Mouse (Mus musculus) frontal cortex, adult 2 months (tissue): ENCODE measurements around the gene Zdhhc24. TPM values are rescaled to one million over a fixed set of nuclear protein-coding genes. Genes with fewer than 3 reads are reported as not detected.
A peak's percentile ranks its signal among the peaks of the same experiment; 100 is the strongest.
"Not testable (repeated sequence)": the region's sequence is repeated elsewhere in the genome, so short reads cannot be mapped to it uniquely, and the experiment has no call there.

ENCODE experiments used
- DNase-seq, 2 experiments: peaks; one replicate each; pipeline ENCODE4 v3.0.0; 2022; ENCODE audit warnings: low spot score in 1 of 2; ENCODE audit errors: extremely low spot score in 1 of 2
- polyA plus RNA-seq: library from polyadenylated mRNA; depleted of rRNA; stranded (reverse); fragments of >200 nt; gene quantifications from 2 replicates; pipeline ENCODE4 v1.2.3, GENCODE M21; 2012; rRNA removed

Gene Zdhhc24
- polyA plus RNA-seq: 40.9 and 41.3 TPM in 2 replicates

DNA sequence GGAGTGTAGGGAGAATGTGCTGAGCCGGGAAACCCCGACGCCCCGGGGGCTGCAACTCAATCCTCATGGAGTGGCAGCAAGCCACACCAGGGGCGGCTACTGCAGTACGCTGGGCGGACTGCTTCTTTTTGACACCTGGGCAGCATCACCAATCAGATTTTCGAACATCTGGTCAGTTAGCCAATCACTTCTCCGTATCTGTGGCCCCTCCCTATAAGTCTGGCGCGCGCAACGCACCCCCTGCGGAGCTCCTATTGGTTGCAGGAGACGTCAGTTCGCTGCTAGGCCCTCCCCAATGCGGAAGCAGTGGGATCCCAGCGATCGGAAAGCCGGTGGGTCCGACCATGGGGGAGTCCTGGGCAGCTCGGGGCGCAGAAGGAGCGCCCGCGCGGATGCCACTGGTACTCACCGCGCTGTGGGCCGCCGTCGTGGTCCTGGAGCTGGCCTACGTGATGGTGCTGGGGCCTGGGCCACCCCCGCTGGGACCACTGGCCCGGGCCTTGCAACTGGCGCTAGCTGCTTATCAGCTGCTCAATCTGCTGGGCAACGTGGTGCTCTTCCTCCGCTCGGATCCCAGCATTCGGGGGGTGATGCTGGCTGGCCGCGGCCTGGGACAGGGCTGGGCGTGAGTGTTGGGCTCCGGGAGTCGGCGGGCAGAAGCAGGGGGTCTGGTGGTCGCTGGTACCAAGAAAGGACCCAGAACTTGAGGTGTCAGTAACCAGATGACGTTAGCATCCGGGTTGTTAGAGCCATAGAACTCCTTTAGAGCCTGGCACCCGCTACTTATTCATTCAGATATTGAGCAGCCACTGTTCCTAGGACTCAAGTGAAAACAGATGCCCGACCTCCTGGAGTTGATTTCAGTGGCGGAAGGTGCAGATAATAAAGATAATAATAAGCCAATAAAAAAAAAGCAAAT, at the start of gene Zdhhc24:
TSS of gene Zdhhc24 (plus strand) at position 264 of the 919 bp plus-strand sequence.
- DNase-seq: peak; percentile 93 to 98

DNA sequence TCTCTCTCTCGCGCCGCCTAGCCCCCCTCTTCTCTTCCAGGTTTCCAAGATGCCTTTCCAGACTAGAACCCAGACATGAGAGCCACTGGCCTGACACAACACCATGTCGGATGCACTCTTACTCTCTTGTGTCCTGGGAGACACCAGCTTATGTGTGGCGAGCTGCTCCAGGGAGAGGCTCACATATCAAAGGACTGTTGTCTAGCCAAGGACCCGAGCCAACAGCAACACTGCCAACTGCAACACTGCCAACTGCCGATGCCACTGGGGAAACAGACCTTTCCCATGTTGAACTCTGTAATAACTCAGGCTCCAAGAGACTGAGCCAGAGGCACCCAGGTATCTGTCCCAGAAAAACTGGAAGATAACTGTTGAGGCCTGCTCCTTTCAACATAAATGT, 49.3 kb upstream of the Zdhhc24 start:
- peak in 1 of 2 experiments; percentile 59 for DNase-seq

DNA sequence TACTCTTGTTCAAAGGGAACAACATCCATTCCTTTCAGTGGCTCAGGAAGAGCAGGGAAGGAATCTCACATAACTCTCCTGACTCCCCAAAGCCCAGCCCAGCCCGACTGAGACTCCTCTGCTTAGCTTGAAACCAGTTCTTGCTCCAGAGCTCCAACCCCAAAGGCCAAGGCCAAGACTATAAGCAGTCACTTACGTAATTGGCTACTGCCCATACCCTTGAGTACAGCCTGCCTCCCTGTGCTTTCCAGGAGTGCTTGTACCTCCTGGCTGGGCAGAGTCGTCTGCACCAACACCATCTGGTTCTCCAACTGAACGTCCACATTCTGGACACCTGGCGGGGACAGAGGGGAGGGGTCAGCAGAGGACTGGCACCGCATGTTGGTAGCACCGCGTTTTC, 44.5 kb upstream of the Zdhhc24 start:
- DNase-seq: no peak

DNA sequence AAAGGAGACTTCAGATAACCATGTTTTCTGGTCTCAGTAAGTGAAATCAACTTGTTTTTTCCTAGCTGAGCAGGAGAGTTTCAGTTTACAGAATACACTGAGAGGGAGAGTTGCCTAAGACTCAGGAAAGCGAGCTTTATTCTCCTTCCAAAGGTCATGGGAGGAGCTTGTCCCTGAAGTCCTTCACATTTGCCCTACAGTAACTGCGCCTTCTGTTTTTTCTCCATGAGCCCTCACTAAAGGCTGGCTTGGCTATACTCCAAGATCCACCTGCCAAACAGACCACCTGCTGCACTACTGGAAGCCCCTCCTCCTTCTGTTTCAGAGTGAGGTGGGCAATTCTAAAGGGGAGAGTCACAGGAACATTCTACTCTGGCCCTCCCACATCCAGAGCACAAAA, 42.4 kb upstream of the Zdhhc24 start:
- DNase-seq: no peak

DNA sequence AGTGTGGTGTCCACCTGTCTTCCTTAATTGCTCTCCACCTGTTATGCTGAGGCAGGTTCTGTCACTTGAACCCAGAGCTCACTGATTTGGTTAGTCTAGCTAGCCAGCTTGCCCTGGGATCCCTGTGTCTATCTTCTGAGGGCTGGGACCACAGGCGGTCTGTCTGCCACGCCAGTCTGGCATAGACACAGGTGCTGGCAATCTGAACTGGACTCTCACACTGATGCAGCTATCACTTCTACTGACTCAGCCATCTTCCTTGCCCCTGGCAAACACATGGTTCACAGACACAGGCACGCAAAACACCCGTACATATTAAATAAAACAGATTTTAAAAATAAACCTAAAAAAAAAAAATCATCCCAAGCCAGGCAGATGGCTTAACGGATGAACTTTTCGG, 41.4 kb upstream of the Zdhhc24 start:
- DNase-seq: no peak

DNA sequence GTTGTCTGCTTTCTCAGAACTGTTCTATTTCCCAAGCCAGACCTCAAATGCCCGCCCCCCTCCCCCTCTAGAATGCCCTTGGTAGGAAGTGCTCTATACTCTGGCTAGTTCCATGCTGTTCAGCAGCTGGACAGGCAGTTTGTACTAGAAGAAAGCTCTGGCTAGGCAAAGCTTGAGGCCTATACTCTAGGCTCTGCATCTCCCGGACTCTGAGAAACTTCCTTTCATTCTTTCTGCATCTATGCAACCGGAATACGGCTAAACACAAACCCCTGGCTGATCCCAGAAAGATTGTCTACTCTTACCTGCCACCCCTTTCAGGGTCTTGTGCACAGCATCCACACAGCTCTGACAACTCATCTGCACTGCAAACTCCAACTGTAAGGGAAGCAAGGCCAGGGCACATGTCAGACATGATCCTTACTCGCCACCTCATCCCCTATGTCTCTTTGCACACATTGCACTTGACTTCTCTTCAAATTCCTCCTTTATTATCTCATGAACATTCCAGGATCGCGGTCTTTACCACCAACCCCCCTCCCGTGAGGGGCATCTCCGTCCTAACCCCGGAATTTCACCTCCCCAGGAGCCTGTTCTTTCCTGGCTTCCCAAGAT, 39.8 kb upstream of the Zdhhc24 start:
- DNase-seq: no peak

DNA sequence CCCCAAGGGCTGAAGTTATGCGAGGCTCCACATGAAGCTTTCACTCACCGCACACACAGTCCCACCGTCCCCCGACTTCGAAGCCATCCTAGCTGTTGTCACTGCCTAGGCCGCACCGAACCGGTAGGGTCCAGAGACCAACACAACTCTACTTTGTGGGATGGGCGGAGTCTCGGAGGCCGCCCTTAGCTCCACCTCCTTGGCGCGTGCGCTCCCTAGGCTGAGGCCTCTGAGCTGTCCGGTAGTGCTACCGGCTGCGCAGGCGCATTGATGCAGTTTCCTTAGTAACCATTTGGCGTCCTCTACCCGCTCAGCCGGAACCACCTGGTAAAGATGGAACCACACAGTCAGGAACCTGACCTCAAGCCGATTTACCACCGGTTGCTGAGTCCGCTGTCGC, 39.3 kb upstream of the Zdhhc24 start, which contains the start of the genes Ccs and Ccdc87:
TSS of gene Ccs (minus strand) at position 184 of the 400 bp plus-strand sequence.
TSS of gene Ccdc87 (plus strand) at position 218 of the 400 bp plus-strand sequence.
- DNase-seq: peak; percentile 93 to 98

DNA sequence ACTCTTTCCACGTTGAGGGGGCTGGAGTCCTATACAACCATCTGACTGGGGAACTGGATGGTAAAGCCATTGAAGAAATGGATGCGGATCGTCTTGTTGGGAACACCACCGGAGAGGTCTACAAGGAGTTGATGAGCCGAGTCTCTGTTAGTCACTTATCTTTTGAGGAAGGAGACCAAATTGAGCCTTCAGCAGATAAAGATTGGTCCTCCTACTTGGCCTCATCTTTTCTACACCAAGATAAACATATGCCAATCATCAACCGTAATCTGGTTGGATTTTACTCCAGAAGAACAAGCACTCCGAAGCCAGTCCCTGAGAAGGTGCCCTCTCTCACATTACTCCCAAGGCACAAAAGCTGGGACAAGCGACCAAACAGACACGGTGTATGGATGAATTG, 37.6 kb upstream of the Zdhhc24 start:
- DNase-seq: no peak

DNA sequence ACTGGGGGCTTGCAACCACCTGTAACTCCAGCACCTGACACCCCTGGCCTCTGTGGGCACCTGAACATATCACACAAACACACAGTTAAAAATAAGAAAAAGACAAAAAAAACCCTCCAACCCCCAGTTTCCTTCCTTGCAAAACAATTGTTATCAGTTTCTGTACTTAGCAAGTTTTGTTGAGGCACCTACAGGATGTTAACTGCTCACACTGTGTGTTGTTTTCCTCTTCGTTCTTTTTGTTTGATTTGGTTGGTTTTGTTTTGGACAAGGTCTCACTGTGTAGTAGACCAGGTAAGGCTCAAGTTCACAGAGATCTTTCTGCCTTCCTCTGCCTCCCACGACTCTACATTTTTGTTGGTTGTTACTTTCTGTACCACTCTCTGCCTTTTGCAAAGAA, 35.9 kb upstream of the Zdhhc24 start:
- no peak for DNase-seq

DNA sequence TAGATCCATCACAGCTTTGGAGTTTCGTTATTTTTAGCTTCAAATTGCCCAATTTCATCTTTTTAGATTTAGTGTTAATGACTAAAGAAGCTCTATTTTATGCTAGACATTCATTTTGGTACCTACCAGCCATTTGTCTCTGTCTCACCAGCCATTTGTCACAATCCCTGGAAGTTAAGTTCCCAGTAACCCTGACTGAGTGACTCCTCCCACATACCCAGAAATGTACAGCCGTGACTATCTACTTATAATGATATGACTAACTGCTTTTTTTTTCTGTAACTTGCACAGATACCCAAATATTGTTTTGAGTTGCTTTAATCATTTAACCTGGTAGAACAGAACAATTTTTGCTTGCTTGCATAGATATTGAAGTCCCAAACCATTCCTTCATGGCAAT, 32.6 kb upstream of the Zdhhc24 start:
- no peak for DNase-seq

DNA sequence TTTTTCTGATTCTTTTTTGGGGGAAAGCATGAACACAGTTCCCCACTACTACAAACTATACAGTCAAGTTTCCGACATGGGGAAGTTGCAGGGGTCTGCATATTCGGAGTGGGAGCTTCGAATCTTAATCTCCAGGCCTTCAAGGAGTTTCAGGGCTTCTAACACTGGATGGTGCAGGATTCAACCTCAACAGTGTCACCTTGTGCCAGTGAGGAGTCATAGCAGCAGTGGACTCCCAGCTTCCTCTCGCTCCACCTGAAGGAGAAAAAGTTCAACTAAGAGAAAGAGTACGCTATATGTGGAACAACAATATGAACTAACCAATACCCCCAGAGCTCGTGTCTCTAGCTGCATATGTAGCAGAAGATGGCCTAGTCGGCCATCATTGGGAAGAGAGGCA, 31.0 kb upstream of the Zdhhc24 start:
- peak in 1 of 2 experiments; percentile 50 for DNase-seq

DNA sequence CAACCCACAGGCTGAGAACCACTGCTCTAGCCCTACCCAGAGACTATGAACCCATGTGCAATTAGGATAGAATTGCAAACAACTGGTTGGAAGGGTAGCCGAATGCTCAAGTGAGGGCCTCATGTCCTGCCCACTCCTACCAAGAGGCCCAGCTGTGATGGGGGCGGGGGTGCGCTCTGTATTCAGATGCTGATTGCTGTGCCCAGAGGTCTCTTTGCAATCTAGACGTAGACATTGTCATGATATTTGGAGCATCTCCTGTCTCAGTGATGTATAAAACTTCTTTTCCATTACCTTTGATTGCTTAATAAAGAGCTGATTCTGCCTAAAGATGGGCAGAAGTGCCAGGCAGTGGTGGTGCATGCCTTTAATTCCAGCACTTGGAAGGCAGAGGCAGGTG, 28.7 kb upstream of the Zdhhc24 start:
- no peak for DNase-seq

DNA sequence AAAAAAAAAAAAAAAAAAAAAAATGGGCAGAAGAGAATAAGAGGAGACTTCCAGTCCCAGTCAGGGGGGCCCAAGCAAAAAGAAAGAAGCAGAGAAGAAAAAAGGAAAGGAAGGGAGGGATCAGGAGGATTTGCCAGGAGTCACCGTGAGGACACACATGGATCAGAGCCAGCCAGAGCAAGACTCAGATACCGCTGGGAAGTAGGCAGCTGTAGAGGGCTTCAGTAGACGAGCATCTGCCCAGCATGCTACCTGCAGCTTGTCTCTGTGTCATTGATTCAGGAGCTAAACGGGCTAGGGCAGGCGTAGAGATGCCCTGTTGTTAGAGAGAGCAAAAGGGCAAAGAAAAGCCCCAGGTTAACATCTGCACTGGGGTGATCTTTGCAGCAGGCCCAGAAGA, 28.2 kb upstream of the Zdhhc24 start:
- no peak for DNase-seq

DNA sequence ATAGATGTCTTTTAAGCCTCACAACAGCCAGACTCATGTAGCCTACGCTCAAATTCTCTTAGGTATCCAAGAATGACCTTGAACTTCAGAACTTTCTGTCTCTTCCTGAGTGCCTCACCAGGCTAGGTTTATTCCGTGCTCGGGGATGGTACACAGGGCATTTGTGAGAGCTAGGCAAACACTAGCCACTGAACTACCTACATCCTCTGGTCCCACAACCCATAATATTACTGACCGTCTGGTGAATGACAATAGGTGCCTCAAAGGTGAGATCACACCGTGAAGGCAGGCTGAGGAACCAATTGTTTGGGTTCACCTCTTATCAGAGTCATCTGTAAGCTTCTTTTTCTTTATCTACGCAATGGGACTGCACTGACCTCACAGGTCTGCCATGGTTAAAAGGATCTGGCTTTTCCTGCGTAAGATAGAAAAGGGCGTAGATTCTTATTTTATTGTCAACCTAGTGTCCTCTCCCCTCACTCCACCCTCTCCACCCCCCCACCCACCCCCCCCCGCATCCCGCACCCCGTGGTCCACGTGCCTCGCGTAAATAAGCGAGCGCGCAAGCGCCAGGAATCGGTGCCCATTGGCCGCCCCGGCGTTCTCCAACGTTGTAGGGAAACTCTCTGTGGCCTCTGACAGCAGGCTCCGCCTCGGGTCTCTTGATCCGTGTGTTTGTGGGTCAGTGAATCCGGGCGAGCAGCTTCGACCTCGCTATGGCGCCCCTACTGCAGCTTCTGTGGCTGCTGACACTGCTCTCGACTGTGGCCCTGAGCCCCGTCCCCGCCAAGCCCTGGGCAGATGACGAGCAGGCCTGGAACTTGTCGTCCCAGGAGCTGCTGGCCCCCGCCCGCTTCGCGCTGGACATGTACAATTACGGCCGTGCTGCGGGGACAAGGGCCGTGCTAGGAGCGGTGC, 23.7 kb upstream of the Zdhhc24 start, which contains the start of gene Ctsf:
TSS of gene Ctsf (plus strand) at position 579 of the 918 bp plus-strand sequence.
- peak; percentile 86 to 93 for DNase-seq

DNA sequence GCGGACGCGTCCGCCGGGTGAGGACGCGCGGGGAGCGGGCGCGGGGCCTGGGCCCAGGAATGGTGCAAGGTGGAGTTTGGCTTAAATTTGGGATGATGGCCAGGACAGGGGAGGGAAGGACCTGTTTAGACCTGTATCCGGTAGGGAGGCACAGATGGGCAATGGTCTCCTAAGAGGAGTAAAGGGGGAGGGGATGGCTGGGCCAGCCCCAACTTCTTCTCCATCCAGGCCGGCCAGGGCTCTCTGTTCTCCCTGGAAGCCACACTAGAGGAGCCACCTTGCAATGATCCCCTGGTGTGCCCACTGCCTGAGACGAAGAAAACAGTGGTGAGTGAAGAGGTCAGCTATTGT, 23.0 kb upstream of the Zdhhc24 start:
- no peak for DNase-seq

DNA sequence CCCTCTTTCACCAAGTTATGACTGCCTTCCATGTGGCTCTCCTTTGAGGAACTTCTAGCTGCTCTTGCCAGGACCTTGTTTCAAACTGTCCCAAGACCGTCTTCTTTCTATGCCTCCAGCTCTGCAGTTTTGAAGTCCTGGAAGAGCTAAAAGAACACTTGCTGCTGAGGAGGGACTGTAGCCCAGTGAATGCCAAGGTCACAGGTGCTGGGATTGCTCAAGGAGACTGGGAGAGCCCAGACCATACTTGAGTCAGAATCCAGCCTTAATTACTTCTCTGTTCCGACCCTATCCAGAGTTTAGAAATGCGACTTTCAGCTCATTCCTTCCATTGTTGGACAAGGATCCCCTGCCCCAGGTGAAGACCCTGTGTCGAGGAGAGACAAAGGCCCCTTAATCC, 22.5 kb upstream of the Zdhhc24 start:
- no peak for DNase-seq

DNA sequence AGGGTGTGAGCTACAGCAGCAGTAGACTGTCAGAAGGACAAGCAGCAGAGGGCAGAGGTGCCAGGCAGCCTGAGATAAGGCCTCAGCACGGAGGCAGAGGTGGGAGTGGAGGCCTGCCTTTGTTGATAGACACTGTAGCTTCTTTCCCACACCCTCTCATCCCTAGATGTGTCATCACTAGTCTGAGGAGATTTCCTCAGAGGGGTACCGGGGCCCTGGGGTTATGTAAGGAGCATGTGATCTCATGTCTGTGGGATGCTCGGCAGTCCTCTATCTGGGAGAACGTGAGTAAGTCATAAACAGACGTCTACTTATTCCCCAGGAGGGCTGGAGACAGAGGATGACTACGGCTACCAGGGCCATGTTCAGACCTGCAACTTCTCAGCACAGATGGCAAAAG, 19.4 kb upstream of the Zdhhc24 start:
- DNase-seq: peak in 1 of 2 experiments; percentile 60

DNA sequence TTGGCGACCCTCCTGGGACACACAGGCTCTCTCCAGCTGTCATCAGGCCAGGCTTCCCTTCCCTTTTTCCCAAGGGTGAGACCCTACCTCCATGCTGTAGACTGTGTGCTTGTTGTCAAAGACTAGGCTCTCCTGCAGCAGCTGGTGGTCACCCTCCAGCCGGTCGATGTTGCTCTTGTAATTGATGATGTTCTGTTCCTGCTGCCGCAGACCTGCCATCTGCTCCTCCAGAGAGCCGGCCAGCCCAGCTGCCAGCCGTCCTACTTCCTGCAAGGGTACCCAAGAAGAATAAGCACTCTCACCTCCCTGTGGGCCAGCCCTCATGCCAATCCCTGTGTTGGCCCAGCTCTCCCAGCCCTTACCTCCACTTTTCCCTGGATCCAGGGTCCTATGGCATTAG, 15.4 kb upstream of the Zdhhc24 start:
- DNase-seq: no peak

DNA sequence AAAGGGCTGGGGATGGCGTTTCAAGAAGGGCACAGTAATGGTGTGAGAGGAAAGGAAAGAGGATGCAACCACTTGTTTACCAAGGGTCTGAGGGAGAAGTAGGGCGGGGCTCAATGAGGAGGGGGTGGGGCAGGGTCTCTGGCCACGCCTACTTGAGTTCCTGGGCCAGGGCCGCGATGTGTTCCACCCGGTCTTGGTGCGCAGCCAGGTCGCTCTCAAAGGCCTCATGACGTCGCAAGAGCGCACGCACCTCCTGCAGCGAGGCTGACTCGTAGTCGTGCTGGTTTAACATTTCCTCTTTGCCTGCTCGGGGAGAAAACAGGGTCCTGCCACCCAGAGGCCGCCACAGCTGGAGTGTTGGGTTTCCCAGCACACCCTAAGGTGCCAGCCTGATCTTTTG, 13.3 kb upstream of the Zdhhc24 start:
- DNase-seq: no peak

DNA sequence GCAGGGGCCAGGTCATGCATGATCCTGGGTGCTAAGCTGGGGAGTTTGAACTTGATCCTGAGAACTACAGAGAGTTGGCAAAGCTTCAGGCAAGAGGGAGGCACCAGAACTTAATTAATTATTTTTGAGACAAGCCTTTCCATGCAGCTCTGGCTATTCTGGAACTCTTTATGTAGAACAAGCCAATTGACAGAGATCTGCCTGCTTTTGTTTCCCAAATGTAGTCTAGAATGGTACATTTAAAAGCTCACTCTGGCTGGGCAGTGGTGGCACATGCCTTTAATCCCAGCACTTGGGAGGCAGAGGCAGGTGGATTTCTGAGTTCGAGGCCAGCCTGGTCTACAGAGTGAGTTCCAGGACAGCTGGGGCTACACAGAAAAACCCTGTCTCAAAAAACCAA, 3.9 kb upstream of the Zdhhc24 start:
- not testable (repeated sequence) for DNase-seq

DNA sequence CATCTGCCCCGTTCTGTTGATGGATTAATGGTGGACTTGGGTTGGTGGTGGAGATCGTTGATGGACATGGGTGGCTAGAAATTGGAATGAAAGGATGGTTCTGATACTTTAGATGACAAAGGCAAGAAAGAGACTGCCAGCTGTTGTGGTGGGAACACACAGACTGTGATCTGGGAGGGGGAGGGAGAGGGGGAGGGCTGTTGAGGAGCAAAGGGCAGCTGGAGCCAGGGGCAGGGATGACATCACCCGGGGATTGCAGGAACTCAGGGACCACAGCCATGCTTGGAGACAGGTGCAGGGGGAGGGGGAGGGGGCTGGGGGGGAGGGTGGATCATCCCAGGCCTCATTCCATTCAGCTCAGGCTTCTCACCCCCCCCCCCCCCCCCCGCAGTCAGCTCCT, 2.2 kb upstream of the Zdhhc24 start:
- no peak for DNase-seq
